Mouse (Mus musculus) spleen, postnatal 10 days (tissue): ENCODE measurements around the gene Rab6b.
A peak's percentile ranks its signal among the peaks of the same experiment; 100 is the strongest.
"Not testable (repeated sequence)": the region's sequence is repeated elsewhere in the genome, so short reads cannot be mapped to it uniquely, and the experiment has no call there.

ENCODE experiments used
- DNase-seq, 2 experiments: peaks; one replicate each; pipeline ENCODE4 v3.0.0; 2021 to 2022; ENCODE audit warnings: low spot score in 2 of 2

The Rab6b gene

GRCm38 (mm10) chr9:103108341-103108798, 3.2 kb upstream of the Rab6b start:
- not testable (repeated sequence) for DNase-seq

GRCm38 (mm10) chr9:103108943-103109670, 2.5 kb upstream of the Rab6b start:
- DNase-seq = no peak

GRCm38 (mm10) chr9:103109911-103110310, 1.7 kb upstream of the Rab6b start:
- DNase-seq = no peak

- no peak for DNase-seq
Observed at GRCm38 (mm10) chr9:103110727-103111501, 673 bp upstream of the Rab6b start.

GRCm38 (mm10) chr9:103112471-103113271, 1.1 kb downstream of the Rab6b start:
- DNase-seq = peak in 1 of 2 experiments; percentile 25

GRCm38 (mm10) chr9:103113351-103113750, 1.8 kb downstream of the Rab6b start:
- DNase-seq = no peak

- DNase-seq = no peak
Observed at GRCm38 (mm10) chr9:103114326-103114725, 2.7 kb downstream of the Rab6b start.

GRCm38 (mm10) chr9:103114901-103115300, 3.3 kb downstream of the Rab6b start:
- DNase-seq = no peak

- no peak for DNase-seq
Observed at GRCm38 (mm10) chr9:103116941-103117340, 5.4 kb downstream of the Rab6b start.

GRCm38 (mm10) chr9:103117495-103117894, 5.9 kb downstream of the Rab6b start:
- no peak for DNase-seq

GRCm38 (mm10) chr9:103117951-103118350, 6.4 kb downstream of the Rab6b start:
- DNase-seq = no peak

- no peak for DNase-seq
Observed at GRCm38 (mm10) chr9:103118651-103119275, 7.2 kb downstream of the Rab6b start.

GRCm38 (mm10) chr9:103119781-103120180, 8.2 kb downstream of the Rab6b start:
- no peak for DNase-seq

- no peak for DNase-seq
Observed at GRCm38 (mm10) chr9:103120231-103120630, 8.6 kb downstream of the Rab6b start.

GRCm38 (mm10) chr9:103121546-103121945, 10.0 kb downstream of the Rab6b start:
- DNase-seq = no peak

GRCm38 (mm10) chr9:103124746-103125145, 13.2 kb downstream of the Rab6b start:
- no peak for DNase-seq

GRCm38 (mm10) chr9:103133493-103134124, 22.0 kb downstream of the Rab6b start:
- DNase-seq = no peak

GRCm38 (mm10) chr9:103134450-103135030, 23.0 kb downstream of the Rab6b start:
- DNase-seq = no peak

GRCm38 (mm10) chr9:103139481-103139880, 27.9 kb downstream of the Rab6b start:
- DNase-seq = no peak

GRCm38 (mm10) chr9:103140384-103140783, 28.8 kb downstream of the Rab6b start:
- DNase-seq = no peak

- no peak for DNase-seq
Observed at GRCm38 (mm10) chr9:103141266-103141665, 29.7 kb downstream of the Rab6b start.
